Mouse (Mus musculus) neural tube, embryonic 13.5 days (tissue): ENCODE results near the gene Igfbp2. TPM values are rescaled to one million over a fixed set of nuclear protein-coding genes. Genes with fewer than 3 reads are reported as not detected.

Source experiments
- ATAC-seq: fragments of 200-750 bp; cut with Nextera tagmentation; 2 replicates; pipeline ENCODE4 v1.8.0; 2017; ENCODE audit warnings: low read depth, mild to moderate bottlenecking, moderate TSS enrichment, moderate library complexity
- H3K27ac ChIP-seq: fragments of 300-500 bp; sonication (generic); replicated peaks from 2 replicates; pipeline ENCODE4 v1.5.1; 2015; ENCODE audit warnings: moderate library complexity, mild to moderate bottlenecking, inconsistent platforms
- H3K27me3 ChIP-seq: fragments of 300-500 bp; sonication (generic); 2 replicates; pipeline ENCODE4 v1.6.1; 2015; ENCODE audit warnings: mild to moderate bottlenecking, inconsistent platforms
- H3K36me3 ChIP-seq: fragments of 300-500 bp; sonication (generic); 2 replicates; pipeline ENCODE4 v1.6.1; 2015; ENCODE audit warnings: mild to moderate bottlenecking, inconsistent platforms
- H3K4me1 ChIP-seq: fragments of 300-500 bp; sonication (generic); replicated peaks from 2 replicates; pipeline ENCODE4 v1.6.1; 2015; ENCODE audit warnings: inconsistent platforms
- H3K4me2 ChIP-seq: fragments of 300-500 bp; sonication (generic); 2 replicates; pipeline ENCODE4 v1.6.1; 2015; ENCODE audit warnings: inconsistent platforms, mild to moderate bottlenecking, moderate library complexity
- H3K4me3 ChIP-seq: fragments of 300-500 bp; sonication (generic); 2 replicates; pipeline ENCODE4 v1.5.1; 2015; ENCODE audit warnings: mild to moderate bottlenecking, inconsistent platforms
- H3K9ac ChIP-seq: fragments of 300-500 bp; sonication (generic); 2 replicates; pipeline ENCODE4 v1.6.1; 2015; ENCODE audit warnings: moderate library complexity, mild to moderate bottlenecking, inconsistent platforms
- H3K9me3 ChIP-seq: fragments of 300-500 bp; sonication (generic); 2 replicates; pipeline ENCODE4 v1.6.1; 2016; ENCODE audit warnings: inconsistent platforms
- WGBS: fragments of 180-500 bp; shearing (Covaris S2); methylation state at CpG from one replicate; pipeline ENCODE4 v1.1.7; 2015; 5-methylcytosine and 5-hydroxymethylcytosine counted together
- polyA plus RNA-seq: library from polyadenylated mRNA; unstranded; fragments of >200 nt; fragmentation: Nextera tagmentation; extraction: Ambion mirVana; gene quantifications from 2 replicates; pipeline ENCODE4 v1.2.1, GENCODE M21; 2015

Igfbp2 gene
- polyA plus RNA-seq, 1 experiment from 2014 or later: 391 TPM

- Histone ChIP-seq H3K9me3 (no peaks in the 10 kb centered on the region), H3K36me3 (no peaks in the 10 kb centered on the region), H3K27me3 (no peaks in the 10 kb centered on the region), H3K4me2 (no peak overlapping the region), H3K27ac (no peak overlapping the region; the same call in 1 of the 2 replicates), H3K9ac (no peak overlapping the region), H3K4me3 (no peak overlapping the region), H3K4me1 (peaks cover 27% of the 10 kb centered on the region)
- no peak for ATAC-seq
- 68% methylated on average over 4 of the region's 4 CpGs for WGBS
Measured at GRCm38 (mm10) chr1:72804031-72804430, 20.3 kb upstream of the Igfbp2 start.

GRCm38 (mm10) chr1:72805037-72805436, 19.3 kb upstream of the Igfbp2 start:
- no peak overlapping the region for H3K9ac ChIP-seq
- H3K27me3 ChIP-seq: no peaks in the 10 kb centered on the region
- H3K27ac ChIP-seq: 0 out of 2 replicates have a peak overlapping the region, but pooled peaks have one; percentile 2
- WGBS: 29% methylated on average over 8 of the region's 8 CpGs
- H3K4me2 ChIP-seq: no peak overlapping the region
- H3K4me1 ChIP-seq: peaks cover 27% of the 10 kb centered on the region
- no peak overlapping the region for H3K4me3 ChIP-seq
- no peak for ATAC-seq
- no peaks in the 10 kb centered on the region for H3K9me3 ChIP-seq
- no peaks in the 10 kb centered on the region for H3K36me3 ChIP-seq

- Histone ChIP-seq H3K9me3 (no peaks in the 10 kb centered on the region), H3K4me2 (no peak overlapping the region), H3K4me3 (no peak overlapping the region), H3K27me3 (no peaks in the 10 kb centered on the region), H3K4me1 (peaks cover 27% of the 10 kb centered on the region), H3K9ac (peak overlapping the region; percentile 31; the same call in 1 of the 2 replicates), H3K27ac (0 out of 2 replicates have a peak overlapping the region, but pooled peaks have one; percentile 42), H3K36me3 (no peaks in the 10 kb centered on the region)
- peak; percentile 34; the same call in 1 of the 2 replicates for ATAC-seq
- WGBS: 12% methylated on average over 4 of the region's 4 CpGs
Measured at GRCm38 (mm10) chr1:72805476-72806043, 18.7 kb upstream of the Igfbp2 start.

- 0 out of 2 replicates have a peak overlapping the region, but pooled peaks have one; percentile 31 for H3K9ac ChIP-seq
- no peak overlapping the region for H3K4me3 ChIP-seq
- H3K27me3 ChIP-seq: no peaks in the 10 kb centered on the region
- H3K9me3 ChIP-seq: no peaks in the 10 kb centered on the region
- no peaks in the 10 kb centered on the region for H3K36me3 ChIP-seq
- peaks cover 27% of the 10 kb centered on the region for H3K4me1 ChIP-seq
- H3K27ac ChIP-seq: no peak overlapping the region
- H3K4me2 ChIP-seq: no peak overlapping the region
- peak; percentile 73 for ATAC-seq
- WGBS: 7% methylated on average over 11 of the region's 11 CpGs
Measured at GRCm38 (mm10) chr1:72806044-72806584, 18.2 kb upstream of the Igfbp2 start.

- H3K36me3 ChIP-seq: no peaks in the 10 kb centered on the region
- H3K4me3 ChIP-seq: no peak overlapping the region
- no peaks in the 10 kb centered on the region for H3K27me3 ChIP-seq
- H3K4me1 ChIP-seq: peaks cover 30% of the 10 kb centered on the region
- ATAC-seq: no peak
- H3K9me3 ChIP-seq: no peaks in the 10 kb centered on the region
- WGBS: 95% methylated on average over 7 of the region's 7 CpGs
- no peak overlapping the region for H3K27ac ChIP-seq
- no peak overlapping the region for H3K4me2 ChIP-seq
- H3K9ac ChIP-seq: no peak overlapping the region
Measured at GRCm38 (mm10) chr1:72809304-72809703, 15.0 kb upstream of the Igfbp2 start.

- no peak overlapping the region for H3K9ac ChIP-seq
- 91% methylated on average over 7 of the region's 7 CpGs for WGBS
- H3K36me3 ChIP-seq: no peaks in the 10 kb centered on the region
- ATAC-seq: no peak
- H3K27ac ChIP-seq: no peak overlapping the region
- no peaks in the 10 kb centered on the region for H3K9me3 ChIP-seq
- no peak overlapping the region for H3K4me2 ChIP-seq
- H3K4me1 ChIP-seq: peaks cover 33% of the 10 kb centered on the region
- no peaks in the 10 kb centered on the region for H3K27me3 ChIP-seq
- no peak overlapping the region for H3K4me3 ChIP-seq
Measured at GRCm38 (mm10) chr1:72809951-72810675, 14.2 kb upstream of the Igfbp2 start.

- no peak for ATAC-seq
- no peaks in the 10 kb centered on the region for H3K36me3 ChIP-seq
- no peak overlapping the region for H3K9ac ChIP-seq
Measured at GRCm38 (mm10) chr1:72811061-72811460, 13.2 kb upstream of the Igfbp2 start.

GRCm38 (mm10) chr1:72813089-72813638, 11.1 kb upstream of the Igfbp2 start:
- ATAC-seq: peak; percentile 19; the same call in 1 of the 2 replicates
- WGBS: 27% methylated on average over 5 of the region's 5 CpGs

More at GRCm38 (mm10) chr1:72811061-72811460, 13.2 kb upstream of the Igfbp2 start:
- Histone ChIP-seq H3K27ac (no peak overlapping the region), H3K4me1 (peaks cover 31% of the 10 kb centered on the region), H3K9me3 (no peaks in the 10 kb centered on the region), H3K4me2 (no peak overlapping the region), H3K4me3 (no peak overlapping the region), H3K27me3 (no peaks in the 10 kb centered on the region)
- 94% methylated on average over 3 of the region's 3 CpGs for WGBS

GRCm38 (mm10) chr1:72813639-72814403, 10.5 kb upstream of the Igfbp2 start:
- WGBS: 8% methylated on average over 6 of the region's 6 CpGs
- no peak overlapping the region for H3K4me3 ChIP-seq
- peaks cover 26% of the 10 kb centered on the region for H3K4me1 ChIP-seq
- H3K9me3 ChIP-seq: no peaks in the 10 kb centered on the region
- H3K36me3 ChIP-seq: no peaks in the 10 kb centered on the region
- 0 out of 2 replicates have a peak overlapping the region, but pooled peaks have one; percentile 22 for H3K9ac ChIP-seq
- H3K4me2 ChIP-seq: no peak overlapping the region
- ATAC-seq: peak; percentile 66; the same call in 1 of the 2 replicates
- H3K27me3 ChIP-seq: no peaks in the 10 kb centered on the region
- peak overlapping the region; percentile 56 for H3K27ac ChIP-seq

More at GRCm38 (mm10) chr1:72813089-72813638, 11.1 kb upstream of the Igfbp2 start:
- Histone ChIP-seq H3K4me1 (peaks cover 26% of the 10 kb centered on the region), H3K27ac (peak overlapping the region; percentile 56), H3K9me3 (no peaks in the 10 kb centered on the region), H3K4me2 (no peak overlapping the region), H3K36me3 (no peaks in the 10 kb centered on the region), H3K9ac (no peak overlapping the region), H3K27me3 (no peaks in the 10 kb centered on the region), H3K4me3 (no peak overlapping the region)

GRCm38 (mm10) chr1:72815184-72815583, 9.1 kb upstream of the Igfbp2 start:
- ATAC-seq: no peak
- Histone ChIP-seq H3K9ac (no peak overlapping the region), H3K4me1 (peaks cover 26% of the 10 kb centered on the region), H3K27me3 (no peaks in the 10 kb centered on the region), H3K36me3 (no peaks in the 10 kb centered on the region), H3K9me3 (no peaks in the 10 kb centered on the region), H3K27ac (no peak overlapping the region), H3K4me3 (no peak overlapping the region), H3K4me2 (no peak overlapping the region)
- 55% methylated on average over 5 of the region's 5 CpGs for whole genome bisulfite sequencing

GRCm38 (mm10) chr1:72815616-72816015, 8.7 kb upstream of the Igfbp2 start:
- WGBS: 87% methylated on average over 3 of the region's 3 CpGs
- Histone ChIP-seq H3K27ac (no peak overlapping the region), H3K4me3 (no peak overlapping the region), H3K4me2 (no peak overlapping the region), H3K27me3 (no peaks in the 10 kb centered on the region), H3K9ac (no peak overlapping the region), H3K9me3 (no peaks in the 10 kb centered on the region), H3K4me1 (peaks cover 26% of the 10 kb centered on the region), H3K36me3 (no peaks in the 10 kb centered on the region)
- ATAC-seq: no peak
